Mouse (Mus musculus) heart, embryonic 13.5 days (tissue): Measurements from ENCODE around the gene Il20ra. TPM values are rescaled to one million over a fixed set of nuclear protein-coding genes. Genes with fewer than 3 reads are reported as not detected.

Experiments used
- ATAC-seq: fragments of 200-750 bp; cut with Nextera tagmentation; 2 replicates; pipeline ENCODE4 v1.8.0; 2017; ENCODE audit warnings: moderate TSS enrichment; ENCODE audit not compliant: insufficient number of reproducible peaks, low FRiP score, low TSS enrichment; ENCODE audit errors: extremely low read depth
- H3K27ac ChIP-seq: fragments of 300-500 bp; sonication (generic); replicated peaks from 2 replicates; pipeline ENCODE4 v1.5.1; 2015; ENCODE audit warnings: moderate library complexity, mild to moderate bottlenecking, inconsistent platforms
- H3K27me3 ChIP-seq: fragments of 300-500 bp; sonication (generic); replicated peaks from 2 replicates; pipeline ENCODE4 v1.6.1; 2015; ENCODE audit warnings: mild to moderate bottlenecking, inconsistent platforms
- H3K36me3 ChIP-seq: fragments of 300-500 bp; sonication (generic); 2 replicates; pipeline ENCODE4 v1.6.1; 2015; ENCODE audit warnings: mild to moderate bottlenecking, inconsistent platforms
- H3K4me1 ChIP-seq: fragments of 300-500 bp; sonication (generic); 2 replicates; pipeline ENCODE4 v1.6.1; 2015; ENCODE audit warnings: inconsistent platforms
- H3K4me2 ChIP-seq: fragments of 300-500 bp; sonication (generic); 2 replicates; pipeline ENCODE4 v1.6.1; 2015; ENCODE audit warnings: inconsistent platforms, mild to moderate bottlenecking, moderate library complexity
- H3K4me3 ChIP-seq: fragments of 300-500 bp; sonication (generic); 2 replicates; pipeline ENCODE4 v1.5.1; 2015; ENCODE audit warnings: moderate library complexity, mild to moderate bottlenecking, inconsistent platforms
- H3K9ac ChIP-seq: fragments of 300-500 bp; sonication (generic); 2 replicates; pipeline ENCODE4 v1.6.1; 2015; ENCODE audit warnings: inconsistent platforms, mild to moderate bottlenecking, moderate library complexity
- H3K9me3 ChIP-seq: fragments of 300-500 bp; sonication (generic); 2 replicates; pipeline ENCODE4 v1.6.1; 2016; ENCODE audit warnings: inconsistent platforms
- WGBS: fragments of 180-500 bp; shearing (Covaris S2); methylation state at CpG from one replicate; pipeline ENCODE4 v1.1.7; 2015; ENCODE audit warnings: mixed read lengths; 5-methylcytosine and 5-hydroxymethylcytosine counted together
- polyA plus RNA-seq: library from polyadenylated mRNA; unstranded; fragments of >200 nt; fragmentation: Nextera tagmentation; extraction: Ambion mirVana; gene quantifications from 2 replicates; pipeline ENCODE4 v1.2.1, GENCODE M21; 2015

Gene Il20ra
- polyA plus RNA-seq, 1 experiment from 2014 or later: not detected

DNA sequence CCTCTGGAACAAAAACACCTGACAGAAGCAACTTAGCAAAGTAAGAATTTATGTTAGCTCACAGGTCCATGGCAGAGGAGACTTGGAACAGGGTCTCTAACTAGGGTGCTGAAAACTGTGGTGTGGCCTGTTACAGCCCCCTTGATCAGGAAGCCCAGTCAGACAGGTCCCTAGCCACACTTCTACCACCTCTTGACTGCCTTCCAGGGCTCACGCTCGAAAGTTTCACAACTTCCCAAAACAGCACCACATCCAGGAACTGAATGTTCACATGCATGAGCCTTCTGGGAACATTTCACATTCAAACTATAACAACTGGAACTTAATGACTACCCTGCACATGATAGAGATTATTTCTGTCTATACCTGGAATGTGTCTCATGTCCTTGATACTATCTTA, 53.1 kb downstream of the Il20ra start:
- Histone ChIP-seq H3K27ac (no peak overlapping the region), H3K4me1 (no peaks in the 10 kb centered on the region), H3K4me3 (no peak overlapping the region), H3K9ac (no peak overlapping the region), H3K36me3 (no peaks in the 10 kb centered on the region), H3K27me3 (no peaks in the 10 kb centered on the region), H3K4me2 (no peak overlapping the region), H3K9me3 (no peaks in the 10 kb centered on the region)
- WGBS: 72% methylated on average over 2 of the region's 2 CpGs
- ATAC-seq: no peak

DNA sequence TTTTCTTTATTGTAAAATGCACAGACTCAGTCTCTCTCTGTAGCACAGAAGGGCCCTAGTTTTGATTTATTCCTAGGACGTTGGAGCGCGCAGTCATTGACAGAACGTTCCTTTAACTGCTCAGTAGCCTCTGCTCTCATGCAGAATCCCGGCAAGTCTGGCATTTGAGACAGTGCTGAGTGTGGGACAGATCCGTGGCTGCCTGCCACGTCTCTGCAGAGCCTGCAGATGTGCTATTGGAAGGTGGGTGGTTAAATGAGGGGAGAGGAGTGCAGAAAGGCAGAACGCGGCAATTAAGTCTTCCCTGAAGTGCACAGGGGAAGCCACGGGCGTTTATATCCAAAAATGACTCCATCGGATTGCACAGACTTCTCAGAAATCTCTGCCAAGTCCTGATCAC, 66.7 kb downstream of the Il20ra start:
- Histone ChIP-seq H3K9me3 (no peaks in the 10 kb centered on the region), H3K4me2 (peak overlapping the region; percentile 53), H3K36me3 (no peaks in the 10 kb centered on the region), H3K4me3 (peak overlapping the region; percentile 15; the same call in 1 of the 2 replicates), H3K9ac (no peak overlapping the region), H3K27ac (no peak overlapping the region), H3K27me3 (no peaks in the 10 kb centered on the region), H3K4me1 (peaks cover 10% of the 10 kb centered on the region; the same call in 1 of the 2 replicates)
- WGBS: 50% methylated on average over 12 of the region's 12 CpGs
- ATAC-seq: no peak

DNA sequence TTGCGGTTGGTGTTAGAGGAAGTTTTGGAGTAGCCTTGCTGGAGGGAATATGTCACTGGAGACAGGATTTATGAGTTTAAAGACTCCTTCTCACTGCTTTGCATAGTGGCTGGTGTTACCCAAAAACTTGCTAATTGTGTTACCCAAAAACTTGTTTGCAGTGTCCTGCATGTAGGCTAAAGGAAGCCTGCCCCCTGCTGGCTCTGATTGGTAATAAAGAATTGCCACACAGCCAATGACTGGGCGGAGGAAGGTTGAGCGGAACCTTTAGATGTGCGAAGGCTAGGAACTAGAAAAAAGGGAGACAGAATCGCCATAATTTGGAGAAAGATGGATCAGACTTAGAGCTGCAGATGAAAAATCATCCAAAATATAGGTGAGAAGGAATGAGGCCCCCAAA, 69.0 kb downstream of the Il20ra start:
- WGBS: 81% methylated on average over 5 of the region's 5 CpGs
- H3K27ac ChIP-seq: no peak overlapping the region
- no peak overlapping the region for H3K4me2 ChIP-seq
- H3K9ac ChIP-seq: no peak overlapping the region
- ATAC-seq: no peak
- no peaks in the 10 kb centered on the region for H3K9me3 ChIP-seq
- H3K4me1 ChIP-seq: peaks cover 10% of the 10 kb centered on the region; the same call in 1 of the 2 replicates
- H3K27me3 ChIP-seq: no peaks in the 10 kb centered on the region
- no peaks in the 10 kb centered on the region for H3K36me3 ChIP-seq
- H3K4me3 ChIP-seq: no peak overlapping the region

DNA sequence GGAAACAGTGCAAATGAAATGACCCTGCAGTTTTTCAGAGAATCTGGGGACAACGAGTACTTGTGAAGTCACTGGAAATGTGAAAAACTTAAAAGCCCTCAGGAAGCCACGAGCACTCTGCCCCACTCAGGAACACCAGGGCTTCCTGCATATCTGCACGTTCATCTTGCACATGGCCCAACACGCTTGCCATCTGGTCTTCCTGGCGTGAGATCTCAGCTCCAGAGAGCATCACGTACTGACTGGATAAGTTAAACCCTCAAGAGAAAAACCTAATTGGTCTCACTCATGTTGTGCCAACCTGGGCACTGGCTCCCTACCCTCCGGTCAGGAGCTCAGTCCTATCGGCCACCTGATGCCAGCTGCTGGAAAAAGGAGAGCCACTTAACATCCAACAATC, 82.6 kb downstream of the Il20ra start:
- Histone ChIP-seq H3K9me3 (no peaks in the 10 kb centered on the region), H3K9ac (no peak overlapping the region), H3K27ac (no peak overlapping the region), H3K4me1 (no peaks in the 10 kb centered on the region), H3K4me2 (no peak overlapping the region), H3K27me3 (no peaks in the 10 kb centered on the region), H3K4me3 (no peak overlapping the region), H3K36me3 (no peaks in the 10 kb centered on the region)
- no peak for ATAC-seq
- WGBS: 62% methylated on average over 8 of the region's 8 CpGs

DNA sequence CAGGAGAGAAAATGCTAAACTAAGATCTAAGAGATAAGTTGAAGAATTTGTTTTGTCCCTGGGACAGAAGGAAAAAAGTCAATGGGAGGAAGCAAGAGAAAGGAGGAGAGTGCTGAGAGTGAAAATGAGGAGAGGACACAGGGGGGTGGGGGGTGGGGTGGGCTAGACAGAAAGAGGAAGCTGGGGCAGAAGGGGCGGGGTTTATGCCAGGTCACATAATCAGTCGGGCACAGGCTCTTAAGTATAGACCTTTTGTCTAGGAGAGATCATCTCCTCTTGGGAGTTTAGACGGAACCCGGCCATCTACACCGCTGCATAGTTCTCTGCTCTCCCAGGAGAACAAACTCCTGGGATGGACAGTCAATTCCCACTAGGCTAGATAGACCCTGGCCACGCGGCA, 90.6 kb downstream of the Il20ra start:
- Histone ChIP-seq H3K4me2 (no peak overlapping the region), H3K27me3 (peaks cover 7% of the 10 kb centered on the region; the same call in 1 of the 2 replicates), H3K4me3 (no peak overlapping the region), H3K27ac (no peak overlapping the region), H3K9me3 (no peaks in the 10 kb centered on the region), H3K4me1 (no peaks in the 10 kb centered on the region), H3K36me3 (no peaks in the 10 kb centered on the region), H3K9ac (no peak overlapping the region)
- no peak for ATAC-seq
- 67% methylated on average over 7 of the region's 7 CpGs for WGBS

DNA sequence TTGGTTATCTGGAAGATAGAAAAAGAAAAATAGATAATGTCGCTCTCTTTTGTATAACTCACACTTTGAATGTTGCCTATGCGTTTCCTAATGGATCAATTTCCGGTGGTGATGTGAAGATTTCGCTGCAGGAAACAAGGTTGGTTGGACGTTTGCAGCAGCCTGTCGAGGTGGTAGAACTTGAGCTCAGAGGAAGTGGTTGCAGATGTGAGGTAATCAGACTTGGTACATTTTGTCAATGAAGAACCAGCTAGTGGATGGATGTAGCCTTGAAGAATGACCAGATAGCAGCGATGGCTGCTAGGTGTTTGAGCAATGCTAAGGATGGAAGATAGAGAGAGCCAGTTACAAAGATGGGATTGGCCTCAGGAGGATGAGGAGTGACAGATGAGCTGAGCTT, 92.4 kb downstream of the Il20ra start:
- Histone ChIP-seq H3K27me3 (peaks cover 11% of the 10 kb centered on the region; the same call in 1 of the 2 replicates), H3K27ac (no peak overlapping the region), H3K4me1 (no peaks in the 10 kb centered on the region), H3K4me3 (no peak overlapping the region), H3K9ac (no peak overlapping the region), H3K9me3 (no peaks in the 10 kb centered on the region), H3K4me2 (no peak overlapping the region), H3K36me3 (no peaks in the 10 kb centered on the region)
- ATAC-seq: no peak
- WGBS: 71% methylated on average over 7 of the region's 7 CpGs

Other genes starting within 250 kb of the Il20ra start
- 32.8 and 33.3 TPM in 2 replicates for gene Ifngr1, start 120.6 kb upstream of the Il20ra start, polyA plus RNA-seq
- not detected in 2 replicates for gene Il22ra2, start 90.6 kb upstream of the Il20ra start, polyA plus RNA-seq
- 0.87 and 1.1 TPM in 2 replicates for gene Slc35d3, start 138.9 kb downstream of the Il20ra start, polyA plus RNA-seq
- gene Pex7, start 195.1 kb downstream of the Il20ra start, polyA plus RNA-seq: 33.3 and 39.3 TPM in 2 replicates
- gene Map3k5, start 221.9 kb downstream of the Il20ra start, polyA plus RNA-seq: 2.4 and 2.7 TPM in 2 replicates